Mouse (Mus musculus) adipocyte (in vitro differentiated cells): ENCODE results near the gene Gphn.

Source experiments
- DNase-seq: peaks from one replicate; pipeline ENCODE4 v3.0.0-alpha.2; 2016; ENCODE audit warnings: low spot score

Gene Gphn

DNA sequence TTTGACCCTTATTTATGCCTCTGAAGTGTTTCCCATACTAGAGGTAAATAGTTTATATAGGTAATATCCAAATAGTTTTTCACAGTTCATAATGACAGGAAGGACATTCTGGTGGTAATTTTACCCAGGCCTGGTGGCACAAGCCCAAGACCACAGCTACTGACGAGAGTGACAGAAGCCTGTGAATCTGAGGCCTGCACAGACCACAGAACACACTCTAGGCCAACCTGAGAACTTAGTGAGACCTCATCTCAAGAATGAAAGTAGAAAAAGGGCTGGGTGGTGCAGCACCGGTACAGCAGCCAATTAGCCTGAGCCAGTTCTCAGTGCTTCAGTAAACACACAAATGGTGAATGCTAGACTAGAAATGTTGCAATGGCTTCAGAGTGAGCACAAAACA is 491.6 kb downstream of the Gphn start:
- no peak for DNase-seq

DNA sequence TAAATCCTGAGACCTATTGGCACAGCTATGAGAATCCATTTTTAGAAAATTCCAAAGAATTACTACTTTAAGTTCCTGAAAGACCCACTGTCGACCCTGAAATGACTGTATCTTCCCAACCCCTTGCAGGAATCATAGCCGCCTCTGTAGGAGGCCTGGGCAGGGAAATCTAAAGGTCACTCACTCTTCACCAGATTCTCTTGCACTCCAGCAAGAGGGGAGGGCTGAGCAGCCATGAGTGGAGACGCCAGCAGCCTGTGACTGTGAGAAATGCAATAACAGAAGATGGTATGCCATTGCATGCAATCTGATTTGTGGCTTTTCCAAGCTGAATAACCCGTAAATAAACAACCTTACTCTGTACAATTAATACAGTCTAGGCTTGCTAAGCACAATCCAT is 501.5 kb downstream of the Gphn start:
- peak; percentile 22 for DNase-seq
